Mouse (Mus musculus): ENCODE data around the gene Pitpnm2.

- TF ChIP-seq CTCF (IDR thresholded peaks at IDR 0.05; ENCODE audit: low read depth, low read length) (no peak), POLR2A (IDR thresholded peaks at IDR 0.05; ENCODE audit: borderline replicate concordance, low read depth, low read length) (no peak)
Measured at GRCm38 (mm10) chr5:124211234-124211633, 38.3 kb downstream of the Pitpnm2 start.
